Mouse (Mus musculus): ENCODE results near the gene Sac3d1. TPM values are rescaled to one million over a fixed set of nuclear protein-coding genes. Genes with fewer than 3 reads are reported as not detected.
A peak's percentile ranks its signal among the peaks of the same experiment; 100 is the strongest.
"Not testable (repeated sequence)": the region's sequence is repeated elsewhere in the genome, so short reads cannot be mapped to it uniquely, and the experiment has no call there.

Sac3d1 gene
- polyA plus RNA-seq, 1 experiment from 2014 or later: 41.6 TPM

GRCm38 (mm10) chr19:6133197-6133596, 14.7 kb upstream of the Sac3d1 start:
- H3K27me3 ChIP-seq (replicated peaks); H3K9me3 ChIP-seq (replicated peaks): not testable (repeated sequence)
- Histone ChIP-seq H3K9ac (peak overlapping the region; percentile 53), H3K36me3 (peaks cover 36% of the 10 kb centered on the region), H3K4me2 (peak overlapping the region; percentile 65), H3K4me3 (peak overlapping the region; percentile 38), H3K4me1 (peaks cover 67% of the 10 kb centered on the region), H3K27ac (peak overlapping the region; percentile 93)
- 37% methylated on average over 1 of the region's 1 CpGs for WGBS (ENCODE audit: insufficient replicate concordance)
- ATAC-seq: peak; percentile 51

GRCm38 (mm10) chr19:6132171-6132827, 13.8 kb upstream of the Sac3d1 start:
- no peaks in the 10 kb centered on the region for H3K27me3 ChIP-seq (replicated peaks)
- peak overlapping the region; percentile 38 for H3K4me3 ChIP-seq
- H3K4me1 ChIP-seq: peaks cover 67% of the 10 kb centered on the region
- H3K9ac ChIP-seq: peak overlapping the region; percentile 53
- H3K27ac ChIP-seq: peak overlapping the region; percentile 93
- H3K9me3 ChIP-seq (replicated peaks): no peaks in the 10 kb centered on the region
- 56% methylated on average over 7 of the region's 7 CpGs for WGBS (ENCODE audit: insufficient replicate concordance)
- ATAC-seq: peak; percentile 86
- peaks cover 32% of the 10 kb centered on the region for H3K36me3 ChIP-seq
- H3K4me2 ChIP-seq: peak overlapping the region; percentile 65

GRCm38 (mm10) chr19:6130414-6131128, 12.1 kb upstream of the Sac3d1 start:
- peak overlapping the region; percentile 53; the same call in 1 of the 2 replicates for H3K9ac ChIP-seq

GRCm38 (mm10) chr19:6127760-6128341, 9.4 kb upstream of the Sac3d1 start, which contains the start of gene Snx15:
TSS of gene Snx15 (minus strand) at chr19:6128304.
- Histone ChIP-seq H3K36me3 (peaks cover 16% of the 10 kb centered on the region), H3K9me3 (replicated peaks) (no peaks in the 10 kb centered on the region), H3K4me3 (peak within 1 kb of the TSS; percentile 68), H3K4me1 (peaks cover 62% of the 10 kb centered on the region), H3K27me3 (replicated peaks) (no peaks in the 10 kb centered on the region), H3K4me2 (peak within 1 kb of the TSS; percentile 80), H3K27ac (peak within 1 kb of the TSS; percentile 99), H3K9ac (peak within 1 kb of the TSS; percentile 81)
- peak; percentile 83 for ATAC-seq
- WGBS (ENCODE audit: insufficient replicate concordance): under 1% methylated on average over 32 of the region's 32 CpGs

More at GRCm38 (mm10) chr19:6130414-6131128, 12.1 kb upstream of the Sac3d1 start:
- Histone ChIP-seq H3K27ac (peak overlapping the region; percentile 93), H3K4me1 (peaks cover 79% of the 10 kb centered on the region), H3K36me3 (peaks cover 18% of the 10 kb centered on the region), H3K4me3 (peak overlapping the region; percentile 38), H3K4me2 (peak overlapping the region; percentile 65)
- WGBS (ENCODE audit: insufficient replicate concordance): 56% methylated on average over 7 of the region's 7 CpGs
- ATAC-seq; H3K27me3 ChIP-seq (replicated peaks); H3K9me3 ChIP-seq (replicated peaks): not testable (repeated sequence)

- WGBS (ENCODE audit: insufficient replicate concordance): 57% methylated on average over 10 of the region's 10 CpGs
- H3K4me1 ChIP-seq: peaks cover 56% of the 10 kb centered on the region
- H3K4me2 ChIP-seq: peak overlapping the region; percentile 80
- H3K36me3 ChIP-seq: peaks cover 19% of the 10 kb centered on the region
- H3K9ac ChIP-seq: peak overlapping the region; percentile 81
- H3K27ac ChIP-seq: peak overlapping the region; percentile 99
- no peak for ATAC-seq
- no peaks in the 10 kb centered on the region for H3K27me3 ChIP-seq (replicated peaks)
- no peaks in the 10 kb centered on the region for H3K9me3 ChIP-seq (replicated peaks)
- H3K4me3 ChIP-seq: peak overlapping the region; percentile 68
Observed at GRCm38 (mm10) chr19:6126789-6127580, 8.5 kb upstream of the Sac3d1 start.

GRCm38 (mm10) chr19:6126289-6126688, 7.8 kb upstream of the Sac3d1 start:
- no peak for ATAC-seq
- WGBS (ENCODE audit: insufficient replicate concordance): 16% methylated on average over 4 of the region's 4 CpGs
- H3K4me3 ChIP-seq: peak overlapping the region; percentile 68
- peaks cover 53% of the 10 kb centered on the region for H3K4me1 ChIP-seq
- H3K36me3 ChIP-seq: peaks cover 26% of the 10 kb centered on the region
- H3K9ac ChIP-seq: peak overlapping the region; percentile 81
- H3K27ac ChIP-seq: peak overlapping the region; percentile 99
- no peaks in the 10 kb centered on the region for H3K27me3 ChIP-seq (replicated peaks)
- peak overlapping the region; percentile 80 for H3K4me2 ChIP-seq
- no peaks in the 10 kb centered on the region for H3K9me3 ChIP-seq (replicated peaks)

GRCm38 (mm10) chr19:6124898-6125297, 6.4 kb upstream of the Sac3d1 start:
- ATAC-seq: no peak
- no peak overlapping the region for H3K9ac ChIP-seq
- no peak overlapping the region for H3K4me3 ChIP-seq
- no peaks in the 10 kb centered on the region for H3K9me3 ChIP-seq (replicated peaks)
- H3K27ac ChIP-seq: 0 out of 2 replicates have a peak overlapping the region, but pooled peaks have one; percentile 10
- peaks cover 40% of the 10 kb centered on the region for H3K36me3 ChIP-seq
- H3K4me2 ChIP-seq: no peak overlapping the region
- peaks cover 39% of the 10 kb centered on the region for H3K4me1 ChIP-seq
- no peaks in the 10 kb centered on the region for H3K27me3 ChIP-seq (replicated peaks)
- 62% methylated on average over 2 of the region's 2 CpGs for WGBS (ENCODE audit: insufficient replicate concordance)

- Histone ChIP-seq H3K27ac (no peak overlapping the region), H3K4me2 (no peak overlapping the region), H3K9me3 (replicated peaks) (no peaks in the 10 kb centered on the region), H3K4me1 (peaks cover 33% of the 10 kb centered on the region), H3K36me3 (peaks cover 46% of the 10 kb centered on the region), H3K4me3 (no peak overlapping the region), H3K9ac (no peak overlapping the region), H3K27me3 (replicated peaks) (no peaks in the 10 kb centered on the region)
- no peak for ATAC-seq
- WGBS (ENCODE audit: insufficient replicate concordance): 80% methylated on average over 8 of the region's 8 CpGs
Observed at GRCm38 (mm10) chr19:6123330-6123729, 4.9 kb upstream of the Sac3d1 start.

- 53% methylated on average over 19 of the region's 19 CpGs for WGBS (ENCODE audit: insufficient replicate concordance)
- peak overlapping the region; percentile 22 for H3K4me3 ChIP-seq
- H3K36me3 ChIP-seq: peaks cover 48% of the 10 kb centered on the region
- peaks cover 36% of the 10 kb centered on the region for H3K4me1 ChIP-seq
- H3K27me3 ChIP-seq (replicated peaks): no peaks in the 10 kb centered on the region
- H3K9me3 ChIP-seq (replicated peaks): no peaks in the 10 kb centered on the region
- ATAC-seq: no peak
- no peak overlapping the region for H3K9ac ChIP-seq
- peak overlapping the region; percentile 23 for H3K4me2 ChIP-seq
- peak overlapping the region; percentile 2; the same call in 1 of the 2 replicates for H3K27ac ChIP-seq
Observed at GRCm38 (mm10) chr19:6121761-6122160, 3.3 kb upstream of the Sac3d1 start.

GRCm38 (mm10) chr19:6118677-6119185, 281 bp upstream of the Sac3d1 start:
- peaks cover 35% of the 10 kb centered on the region for H3K4me1 ChIP-seq
- H3K36me3 ChIP-seq: peaks cover 68% of the 10 kb centered on the region
- WGBS (ENCODE audit: insufficient replicate concordance): 9% methylated on average over 8 of the region's 8 CpGs
- ATAC-seq: peak; percentile 3; the same call in 1 of the 2 replicates
- no peaks in the 10 kb centered on the region for H3K9me3 ChIP-seq (replicated peaks)
- peak overlapping the region; percentile 88 for H3K9ac ChIP-seq
- H3K4me2 ChIP-seq: peak overlapping the region; percentile 95
- no peaks in the 10 kb centered on the region for H3K27me3 ChIP-seq (replicated peaks)
- H3K4me3 ChIP-seq: peak overlapping the region; percentile 79
- H3K27ac ChIP-seq: peak overlapping the region; percentile 97

- Histone ChIP-seq H3K4me2 (peak overlapping the region; percentile 95), H3K9me3 (replicated peaks) (no peaks in the 10 kb centered on the region), H3K27ac (peak overlapping the region; percentile 97), H3K36me3 (peaks cover 64% of the 10 kb centered on the region), H3K27me3 (replicated peaks) (no peaks in the 10 kb centered on the region), H3K9ac (peak overlapping the region; percentile 88), H3K4me1 (peaks cover 31% of the 10 kb centered on the region), H3K4me3 (peak overlapping the region; percentile 79)
- no peak for ATAC-seq
- WGBS (ENCODE audit: insufficient replicate concordance): 2% methylated on average over 32 of the region's 32 CpGs
Observed at GRCm38 (mm10) chr19:6117346-6117985, 984 bp downstream of the Sac3d1 start.

Measured in liver, embryonic 12.5 days (tissue).